Mouse (Mus musculus) neutrophil, adult 5-6 weeks (primary cell): ENCODE data around the gene Cluap1. TPM values are rescaled to one million over a fixed set of nuclear protein-coding genes. Genes with fewer than 3 reads are reported as not detected.
"Not testable (repeated sequence)": the region's sequence is repeated elsewhere in the genome, so short reads cannot be mapped to it uniquely, and the experiment has no call there.

Experiments
- ATAC-seq: fragments of 151-379, 151-347 bp; 2 replicates; pipeline ENCODE4 v1.8.0; 2017; ENCODE audit warnings: mild to moderate bottlenecking, moderate TSS enrichment; ENCODE audit not compliant: insufficient number of reproducible peaks, poor library complexity, low FRiP score, severe bottlenecking; ENCODE audit errors: extremely low read depth
- total RNA-seq: library from RNA; stranded (forward); fragments of 200-1000 nt; gene quantifications from 2 replicates; pipeline ENCODE4 v1.2.3, GENCODE M21; 2017

Gene Cluap1
- total RNA-seq, 1 experiment from 2014 or later = 37.4 TPM

- peak; percentile 73 for ATAC-seq
Measured at GRCm38 (mm10) chr16:3929151-3929550, 20.6 kb downstream of the Cluap1 start.

GRCm38 (mm10) chr16:3933536-3933935, 24.9 kb downstream of the Cluap1 start:
- ATAC-seq = no peak

GRCm38 (mm10) chr16:3934091-3934490, 25.5 kb downstream of the Cluap1 start:
- ATAC-seq = no peak

GRCm38 (mm10) chr16:3934701-3935100, 26.1 kb downstream of the Cluap1 start:
- ATAC-seq = no peak

- ATAC-seq = no peak
Measured at GRCm38 (mm10) chr16:3951141-3951540, 42.5 kb downstream of the Cluap1 start.

- ATAC-seq = no peak
Measured at GRCm38 (mm10) chr16:3956369-3956768, 47.8 kb downstream of the Cluap1 start.

GRCm38 (mm10) chr16:3959261-3959660, 50.7 kb downstream of the Cluap1 start:
- ATAC-seq = no peak

- no peak for ATAC-seq
Measured at GRCm38 (mm10) chr16:3964990-3965389, 56.4 kb downstream of the Cluap1 start.

GRCm38 (mm10) chr16:3965534-3965933, 56.9 kb downstream of the Cluap1 start:
- ATAC-seq = no peak

GRCm38 (mm10) chr16:3974456-3974855, 65.9 kb downstream of the Cluap1 start:
- not testable (repeated sequence) for ATAC-seq

GRCm38 (mm10) chr16:3975658-3976057, 67.1 kb downstream of the Cluap1 start:
- no peak for ATAC-seq

- peak; percentile 50 for ATAC-seq
Measured at GRCm38 (mm10) chr16:3976251-3976671, 67.7 kb downstream of the Cluap1 start, which contains the start of gene Nlrc3. Nlrc3 (minus strand) TSS chr16:3976632.

GRCm38 (mm10) chr16:3976712-3977111, 68.1 kb downstream of the Cluap1 start:
- ATAC-seq = no peak

GRCm38 (mm10) chr16:3982173-3982572, 73.6 kb downstream of the Cluap1 start:
- peak; percentile 25; the same call in 1 of the 2 replicates for ATAC-seq

GRCm38 (mm10) chr16:3983146-3983700, 74.6 kb downstream of the Cluap1 start:
- peak; percentile 46; the same call in 1 of the 2 replicates for ATAC-seq

GRCm38 (mm10) chr16:3988410-3988809, 79.8 kb downstream of the Cluap1 start:
- no peak for ATAC-seq

Other genes with a start within 250 kb of the Cluap1 start
- gene Mefv, start 190.7 kb upstream of the Cluap1 start, total RNA-seq = 84.0 and 91.3 TPM in 2 replicates
- gene Zfp263, start 164.7 kb upstream of the Cluap1 start, total RNA-seq = 93.8 and 94.7 TPM in 2 replicates
- not detected in 2 replicates for gene Olfr15, start 77.9 kb upstream of the Cluap1 start, total RNA-seq
- gene Zfp174, start 61.5 kb upstream of the Cluap1 start, total RNA-seq = 2.0 and 2.2 TPM in 2 replicates
- 77.7 and 107 TPM in 2 replicates for gene Naa60, start 36.4 kb upstream of the Cluap1 start, total RNA-seq
- 55.5 and 60.9 TPM in 2 replicates for gene Zfp597, start 24.2 kb upstream of the Cluap1 start, total RNA-seq
- 3.2 and 7.3 TPM in 2 replicates for gene Gm20695, start 24.2 kb upstream of the Cluap1 start, total RNA-seq
- gene 1700037C18Rik, start 112 bp upstream of the Cluap1 start, total RNA-seq = 5.9 and 15.6 TPM in 2 replicates
- gene Nlrc3, start 67.8 kb downstream of the Cluap1 start, total RNA-seq = 14.0 and 14.2 TPM in 2 replicates
- 40.1 and 52.5 TPM in 2 replicates for gene Slx4, start 95.0 kb downstream of the Cluap1 start, total RNA-seq
- 0.37 and 0.47 TPM in 2 replicates for gene Dnase1, start 128.1 kb downstream of the Cluap1 start, total RNA-seq
- 43.1 and 47.7 TPM in 2 replicates for gene Trap1, start 169.0 kb downstream of the Cluap1 start, total RNA-seq